Mouse (Mus musculus): ENCODE measurements around the gene Unc13a. TPM values are rescaled to one million over a fixed set of nuclear protein-coding genes. Genes with fewer than 3 reads are reported as not detected.

Unc13a gene
- polyA plus RNA-seq, 1 experiment = not detected

DNA sequence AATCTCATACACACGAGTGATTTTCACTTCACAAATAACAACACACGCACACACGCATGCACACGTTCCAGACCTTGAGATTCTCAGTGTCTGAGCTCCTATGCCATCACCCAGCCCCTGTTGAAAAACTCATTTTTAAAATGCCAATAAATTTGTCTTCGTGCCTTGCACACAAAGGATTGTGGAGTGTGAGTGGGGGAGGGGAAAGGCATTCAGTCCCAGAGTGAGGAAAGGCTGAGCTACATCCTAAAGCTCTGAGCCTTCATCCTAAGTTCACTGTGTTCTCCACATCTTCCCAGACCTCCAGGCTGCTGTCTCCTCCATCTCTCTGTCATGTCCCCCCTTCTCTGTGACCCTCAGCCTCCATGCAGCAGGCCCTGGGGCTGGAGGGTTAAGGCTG, 4.3 kb downstream of the Unc13a start:
- 82% methylated on average over 5 of the region's 5 CpGs for WGBS
- TF ChIP-seq POLR2A (IDR thresholded peaks at IDR 0.05; ENCODE audit: borderline replicate concordance, control insufficient read depth, low read depth, low read length) = no peak
- TF ChIP-seq CTCF (IDR thresholded peaks at IDR 0.05; ENCODE audit: control insufficient read depth, insufficient read depth, low read length) = no peak
- H3K4me3 ChIP-seq (replicated peaks; ENCODE audit: control insufficient read depth, low read depth, low read length) = no peak overlapping the region
- H3K27ac ChIP-seq (ENCODE audit: control insufficient read depth, insufficient read depth, low read depth, low read length, poor library complexity) = no peak overlapping the region
- peaks cover 4% of the 10 kb centered on the region for H3K4me1 ChIP-seq (ENCODE audit: control insufficient read depth, insufficient read depth, low read length)

- 68% methylated on average over 1 of the region's 1 CpGs for WGBS
- TF ChIP-seq POLR2A (IDR thresholded peaks at IDR 0.05; ENCODE audit: borderline replicate concordance, control insufficient read depth, low read depth, low read length) (no peak), CTCF (IDR thresholded peaks at IDR 0.05; ENCODE audit: control insufficient read depth, insufficient read depth, low read length) (no peak)
- Histone ChIP-seq H3K4me3 (replicated peaks; ENCODE audit: control insufficient read depth, low read depth, low read length) (no peak overlapping the region), H3K27ac (ENCODE audit: control insufficient read depth, insufficient read depth, low read depth, low read length, poor library complexity) (no peak overlapping the region), H3K4me1 (ENCODE audit: control insufficient read depth, insufficient read depth, low read length) (peaks cover 4% of the 10 kb centered on the region)
These were observed 4.7 kb downstream of the Unc13a start for GRCm38 (mm10) chr8:71666855-71667254.

DNA sequence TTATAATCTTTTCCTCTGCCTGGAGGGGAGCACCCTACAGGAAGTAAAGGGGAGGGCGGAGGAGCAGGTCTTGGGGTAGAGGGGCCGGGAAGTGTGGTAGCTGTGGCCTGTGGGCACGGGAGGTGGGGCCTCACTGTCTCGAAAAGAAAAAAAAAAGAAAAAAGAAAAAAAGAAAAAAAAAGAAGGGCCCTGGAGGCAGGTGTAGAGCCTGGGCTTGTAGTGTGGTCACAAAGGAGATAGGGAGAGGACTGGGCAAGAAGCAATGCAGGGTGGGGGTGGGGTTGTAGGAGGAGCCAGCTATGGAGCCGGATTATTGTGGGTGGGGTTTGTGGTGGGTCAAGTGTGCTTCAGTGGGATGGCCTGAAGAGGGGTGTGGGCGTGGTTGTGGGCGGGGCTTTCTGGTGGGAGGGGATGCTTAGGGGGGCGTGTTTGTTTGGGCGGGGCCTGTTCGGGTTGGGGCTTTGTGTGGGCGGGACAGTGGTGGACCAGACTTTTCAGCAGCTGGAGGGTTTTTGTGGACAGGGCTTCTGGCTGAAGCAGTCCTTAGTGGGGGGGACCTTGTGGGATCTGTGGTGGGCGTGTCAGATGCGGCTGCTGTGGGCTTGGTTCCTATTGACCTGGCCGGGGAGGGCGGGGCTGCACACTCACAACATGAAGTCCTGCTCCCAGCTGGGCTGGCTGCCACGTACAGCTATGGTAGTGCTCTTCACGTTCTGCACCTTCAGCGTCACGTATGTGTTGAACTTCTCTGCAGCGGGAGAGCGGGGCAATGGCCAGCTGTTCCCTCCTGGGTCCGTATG, 6.0 kb downstream of the Unc13a start:
- no peak for TF ChIP-seq POLR2A (IDR thresholded peaks at IDR 0.05; ENCODE audit: borderline replicate concordance, control insufficient read depth, low read depth, low read length)
- TF ChIP-seq CTCF (IDR thresholded peaks at IDR 0.05; ENCODE audit: control insufficient read depth, insufficient read depth, low read length) = no peak
- H3K4me3 ChIP-seq (replicated peaks; ENCODE audit: control insufficient read depth, low read depth, low read length) = no peak overlapping the region
- H3K4me1 ChIP-seq (ENCODE audit: control insufficient read depth, insufficient read depth, low read length) = peaks cover 1% of the 10 kb centered on the region; the same call in 1 of the 2 replicates
- no peak overlapping the region for H3K27ac ChIP-seq (ENCODE audit: control insufficient read depth, insufficient read depth, low read depth, low read length, poor library complexity)
- 1% methylated on average over 22 of the region's 22 CpGs for WGBS

GRCm38 (mm10) chr8:71660325-71661120, 11.0 kb downstream of the Unc13a start:
- H3K4me1 ChIP-seq (ENCODE audit: control insufficient read depth, insufficient read depth, low read length) = no peaks in the 10 kb centered on the region
- H3K4me3 ChIP-seq (replicated peaks; ENCODE audit: control insufficient read depth, low read depth, low read length) = no peak overlapping the region
- no peak for TF ChIP-seq POLR2A (IDR thresholded peaks at IDR 0.05; ENCODE audit: borderline replicate concordance, control insufficient read depth, low read depth, low read length)
- TF ChIP-seq CTCF (IDR thresholded peaks at IDR 0.05; ENCODE audit: control insufficient read depth, insufficient read depth, low read length) = peak; percentile 94
- no peak overlapping the region for H3K27ac ChIP-seq (ENCODE audit: control insufficient read depth, insufficient read depth, low read depth, low read length, poor library complexity)
- WGBS = 20% methylated on average over 36 of the region's 36 CpGs

DNA sequence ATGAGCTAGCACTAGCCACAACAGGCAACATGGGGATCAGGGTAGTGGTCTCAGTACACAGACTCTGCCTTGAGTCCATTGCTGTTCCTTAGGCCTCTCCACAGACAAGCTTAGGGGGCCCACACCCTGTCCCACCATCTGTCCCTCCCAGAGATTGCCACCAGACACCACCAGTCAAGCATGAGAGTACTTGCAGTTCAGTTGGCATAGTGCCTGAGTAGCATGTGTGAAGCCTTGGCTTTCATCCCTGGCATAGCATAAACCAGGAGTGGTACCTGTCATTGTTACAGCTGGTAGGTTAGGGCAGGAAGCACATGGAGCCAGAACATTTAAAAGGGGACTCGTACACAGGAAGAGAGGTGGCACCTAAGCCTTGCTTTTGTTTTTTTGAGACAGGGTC, 11.8 kb downstream of the Unc13a start:
- no peak for TF ChIP-seq CTCF (IDR thresholded peaks at IDR 0.05; ENCODE audit: control insufficient read depth, insufficient read depth, low read length)
- no peak overlapping the region for H3K4me3 ChIP-seq (replicated peaks; ENCODE audit: control insufficient read depth, low read depth, low read length)
- 38% methylated on average over 1 of the region's 1 CpGs for WGBS
- no peaks in the 10 kb centered on the region for H3K4me1 ChIP-seq (ENCODE audit: control insufficient read depth, insufficient read depth, low read length)
- no peak overlapping the region for H3K27ac ChIP-seq (ENCODE audit: control insufficient read depth, insufficient read depth, low read depth, low read length, poor library complexity)

DNA sequence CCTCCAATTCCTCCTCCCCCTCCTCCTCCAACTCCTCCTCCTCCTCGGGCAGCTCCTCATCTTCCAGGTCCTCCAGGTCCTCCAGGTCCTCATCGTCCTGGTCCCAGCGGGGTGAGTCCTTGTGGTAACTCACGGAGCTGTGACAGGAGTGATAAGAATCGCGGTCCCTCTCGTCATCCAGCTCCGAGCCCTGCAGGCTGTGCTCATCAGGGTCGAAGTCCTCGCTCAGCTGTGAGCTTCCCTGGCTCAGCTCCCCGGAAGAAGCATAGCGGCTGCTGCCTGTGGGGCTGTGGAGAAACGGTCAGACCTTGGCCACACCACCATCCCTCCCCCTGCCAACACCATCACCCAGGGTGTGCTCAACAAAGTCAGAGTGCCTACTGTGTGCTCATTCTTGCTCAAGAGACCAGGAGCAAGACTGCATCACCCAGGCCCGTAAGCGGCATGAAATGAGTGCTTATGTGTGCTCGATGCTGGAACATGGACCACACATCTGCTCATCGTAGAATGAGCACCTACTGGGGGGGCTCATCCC, 13.0 kb downstream of the Unc13a start:
- no peak overlapping the region for H3K4me3 ChIP-seq (replicated peaks; ENCODE audit: control insufficient read depth, low read depth, low read length)
- H3K27ac ChIP-seq (ENCODE audit: control insufficient read depth, insufficient read depth, low read depth, low read length, poor library complexity) = no peak overlapping the region
- WGBS = 28% methylated on average over 17 of the region's 17 CpGs
- H3K4me1 ChIP-seq (ENCODE audit: control insufficient read depth, insufficient read depth, low read length) = no peaks in the 10 kb centered on the region
- TF ChIP-seq POLR2A (IDR thresholded peaks at IDR 0.05; ENCODE audit: borderline replicate concordance, control insufficient read depth, low read depth, low read length) = no peak

- Histone ChIP-seq H3K27ac (ENCODE audit: control insufficient read depth, insufficient read depth, low read depth, low read length, poor library complexity) (no peak overlapping the region), H3K4me3 (replicated peaks; ENCODE audit: control insufficient read depth, low read depth, low read length) (no peak overlapping the region), H3K4me1 (ENCODE audit: control insufficient read depth, insufficient read depth, low read length) (no peaks in the 10 kb centered on the region)
- no peak for TF ChIP-seq POLR2A (IDR thresholded peaks at IDR 0.05; ENCODE audit: borderline replicate concordance, control insufficient read depth, low read depth, low read length)
- no peak for TF ChIP-seq CTCF (IDR thresholded peaks at IDR 0.05; ENCODE audit: control insufficient read depth, insufficient read depth, low read length)
- WGBS = 21% methylated on average over 9 of the region's 9 CpGs
These were observed 13.7 kb downstream of the Unc13a start for GRCm38 (mm10) chr8:71657816-71658215.

DNA sequence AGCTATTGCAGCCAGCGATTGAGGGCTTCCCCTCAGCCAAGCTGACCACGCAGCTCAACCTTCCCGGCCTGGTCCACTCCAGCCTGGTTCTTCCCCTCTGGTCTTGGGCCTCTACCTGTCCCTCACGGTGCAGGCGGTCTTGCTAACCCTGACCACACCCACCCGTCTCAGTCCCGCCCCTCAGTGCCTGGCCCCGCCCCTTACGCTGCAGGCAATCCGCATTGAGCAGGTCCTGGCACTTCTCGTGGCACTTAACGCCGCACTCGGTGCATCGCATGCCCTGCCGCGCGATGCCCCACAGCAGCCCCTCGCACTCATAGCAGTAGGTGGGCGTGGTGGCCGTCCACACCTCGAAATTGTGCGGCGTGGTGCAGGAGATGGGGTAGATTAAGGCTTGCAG, 17.0 kb downstream of the Unc13a start:
- TF ChIP-seq CTCF (IDR thresholded peaks at IDR 0.05; ENCODE audit: control insufficient read depth, insufficient read depth, low read length) (no peak), POLR2A (IDR thresholded peaks at IDR 0.05; ENCODE audit: borderline replicate concordance, control insufficient read depth, low read depth, low read length) (no peak)
- WGBS = 3% methylated on average over 24 of the region's 24 CpGs
- no peak overlapping the region for H3K27ac ChIP-seq (ENCODE audit: control insufficient read depth, insufficient read depth, low read depth, low read length, poor library complexity)
- no peaks in the 10 kb centered on the region for H3K4me1 ChIP-seq (ENCODE audit: control insufficient read depth, insufficient read depth, low read length)
- no peak overlapping the region for H3K4me3 ChIP-seq (replicated peaks; ENCODE audit: control insufficient read depth, low read depth, low read length)
